Mouse (Mus musculus): ENCODE results near the gene Pola1. TPM values are rescaled to one million over a fixed set of nuclear protein-coding genes. Genes with fewer than 3 reads are reported as not detected.

Gene Pola1
- polyA plus RNA-seq, 1 experiment from 2014 or later, result 4.9 TPM

DNA sequence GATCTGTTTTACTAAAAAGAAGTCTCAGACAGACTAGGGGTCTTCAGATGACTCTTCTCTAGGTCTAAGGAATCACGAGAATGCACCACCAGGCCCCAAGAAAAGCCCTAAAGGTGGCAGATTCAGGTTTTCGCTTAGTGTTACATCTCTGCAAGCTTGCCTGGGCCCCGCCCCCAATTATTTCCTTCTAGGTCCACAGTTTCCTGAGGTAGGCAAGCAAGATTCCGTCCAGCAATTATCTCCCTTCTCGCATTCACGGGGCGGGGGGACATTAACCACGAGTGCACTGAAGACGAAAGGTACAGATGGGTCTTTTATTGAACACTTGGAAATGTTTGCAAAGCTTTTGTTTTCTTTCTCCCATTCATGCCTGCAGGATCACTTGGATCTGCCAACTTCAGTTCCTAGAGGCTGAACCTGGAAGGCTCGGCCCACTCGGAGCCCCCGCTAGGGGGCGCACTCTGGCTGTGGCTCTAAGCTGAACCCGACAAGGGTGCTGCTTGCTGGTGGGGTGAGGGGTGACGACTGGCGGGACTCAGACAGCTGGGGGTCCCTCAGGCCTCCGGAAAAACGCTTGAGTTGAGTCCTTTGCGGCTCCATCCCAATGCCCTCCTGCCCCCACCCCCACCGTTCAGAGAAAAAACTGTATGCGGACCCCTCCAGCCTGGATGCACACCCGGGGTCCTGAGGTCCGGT is 350.8 kb downstream of the Pola1 start:
- peak overlapping the region; percentile 27; the same call in 1 of the 2 replicates for H3K4me2 ChIP-seq
- WGBS, result 18% methylated on average over 23 of the region's 23 CpGs

DNA sequence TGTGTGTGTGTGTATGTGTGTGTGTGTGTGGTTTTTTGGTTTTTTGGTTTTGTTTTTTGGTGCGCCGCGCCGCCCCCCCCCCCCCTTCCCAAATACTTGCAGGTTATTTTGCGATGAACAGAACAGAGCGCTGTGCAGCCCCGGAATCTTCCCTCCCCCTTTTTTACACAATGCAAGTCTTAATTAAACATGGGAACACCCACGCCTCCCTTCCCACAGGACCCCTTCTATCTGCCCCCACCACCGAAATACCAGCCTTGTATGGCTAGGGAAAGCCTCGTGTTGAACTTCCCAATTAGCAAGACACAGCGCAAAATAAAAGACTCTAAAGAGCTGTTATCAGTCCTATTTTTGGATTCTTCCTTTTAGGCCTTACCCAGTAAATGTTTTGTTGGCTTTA is 352.0 kb downstream of the Pola1 start:
- Histone ChIP-seq H3K36me3 (no peaks in the 10 kb centered on the region), H3K4me3 (no peak overlapping the region), H3K9ac (no peak overlapping the region), H3K27me3 (peaks cover 43% of the 10 kb centered on the region; the same call in 1 of the 2 replicates), H3K9me3 (no peaks in the 10 kb centered on the region), H3K4me1 (replicated peaks) (no peaks in the 10 kb centered on the region), H3K27ac (replicated peaks) (no peak overlapping the region), H3K4me2 (no peak overlapping the region)
- ATAC-seq (ENCODE audit: low FRiP score, low read depth), result no peak
- 36% methylated on average over 7 of the region's 11 CpGs for WGBS

More for the DNA sequence above, 350.8 kb downstream of the Pola1 start:
- ATAC-seq (ENCODE audit: low FRiP score, low read depth), result no peak; the same call in 1 of the 2 replicates
- Histone ChIP-seq H3K27me3 (peaks cover 53% of the 10 kb centered on the region), H3K4me1 (replicated peaks) (0 out of 2 replicates have a peak, but pooled peaks cover 1% of the 10 kb centered on the region), H3K27ac (replicated peaks) (no peak overlapping the region), H3K9ac (no peak overlapping the region), H3K36me3 (no peaks in the 10 kb centered on the region), H3K9me3 (no peaks in the 10 kb centered on the region), H3K4me3 (no peak overlapping the region)

DNA sequence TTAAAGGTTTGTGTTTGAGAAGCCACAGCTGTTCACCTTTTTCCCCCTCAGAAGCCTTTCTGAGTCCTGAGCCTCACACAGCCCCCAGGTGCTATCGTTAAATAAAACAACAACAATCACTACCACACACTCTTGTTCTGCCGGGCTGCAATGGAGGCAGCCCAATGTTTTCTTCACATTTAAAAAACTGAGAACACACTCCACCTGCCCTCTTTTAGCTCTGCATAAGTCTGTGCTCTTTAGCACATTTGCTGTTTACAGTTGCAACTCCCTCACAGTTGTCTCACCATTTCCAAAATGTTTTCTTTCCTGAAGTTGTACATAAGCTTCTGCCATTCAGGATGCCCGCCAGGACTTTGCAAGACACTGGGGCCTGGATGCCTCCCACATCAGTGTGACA is 356.3 kb downstream of the Pola1 start:
- no peaks in the 10 kb centered on the region for H3K36me3 ChIP-seq
- H3K27me3 ChIP-seq, result 0 out of 2 replicates have a peak, but pooled peaks cover 18% of the 10 kb centered on the region
- no peak overlapping the region for H3K4me2 ChIP-seq
- H3K4me1 ChIP-seq (replicated peaks), result no peaks in the 10 kb centered on the region
- H3K27ac ChIP-seq (replicated peaks), result no peak overlapping the region
- no peak overlapping the region for H3K4me3 ChIP-seq
- H3K9ac ChIP-seq, result no peak overlapping the region
- ATAC-seq (ENCODE audit: low FRiP score, low read depth), result no peak
- H3K9me3 ChIP-seq, result no peaks in the 10 kb centered on the region
- 70% methylated on average over 3 of the region's 3 CpGs for WGBS

Other genes starting within 250 kb of the Pola1 start
- gene Pcyt1b, start 22.7 kb upstream of the Pola1 start, polyA plus RNA-seq (2015; fragmentation: Nextera tagmentation; extraction: Ambion mirVana), result 23.1 and 23.9 TPM in 2 replicates
- gene Pdk3, start 200.0 kb upstream of the Pola1 start, polyA plus RNA-seq (2015; fragmentation: Nextera tagmentation; extraction: Ambion mirVana), result 23.8 and 25.0 TPM in 2 replicates

Measured in hindbrain, embryonic 15.5 days (tissue).